Mouse (Mus musculus) G1E (cell line): ENCODE measurements around the gene Xpnpep1.

Experiments used
- CTCF ChIP-seq: IDR thresholded peaks from 2 replicates; pipeline ENCODE4 v1.5.1; 2012; ENCODE audit warnings: low read depth, low read length, inconsistent platforms, mixed read lengths
- GATA1 ChIP-seq: IDR thresholded peaks from 2 replicates; pipeline ENCODE4 v1.6.1; 2012; ENCODE audit warnings: borderline replicate concordance, low read length, inconsistent platforms, mixed read lengths
- GATA2 ChIP-seq: IDR thresholded peaks from 2 replicates; pipeline ENCODE4 v1.6.1; 2012; ENCODE audit warnings: low read depth, low read length, inconsistent platforms, borderline replicate concordance
- POLR2AphosphoS5 ChIP-seq: IDR thresholded peaks from 2 replicates; pipeline ENCODE4 v1.6.1; 2012; ENCODE audit warnings: low read depth, low read length, inconsistent platforms; ENCODE audit not compliant: insufficient replicate concordance
- TAL1 ChIP-seq: conservative IDR thresholded peaks from 2 replicates; pipeline ENCODE4 v1.6.1; 2012; ENCODE audit warnings: low read depth, low read length, inconsistent platforms, mixed read lengths

GRCm38 (mm10) chr19:53028216-53028615 is 11.8 kb downstream of the Xpnpep1 start:
- no peak for TF ChIP-seq CTCF
- TF ChIP-seq GATA1: no peak
- no peak for TF ChIP-seq POLR2AphosphoS5
- TF ChIP-seq GATA2: no peak
- TF ChIP-seq TAL1: no peak
